Mouse (Mus musculus) thymus, adult 18-20 months (tissue): ENCODE measurements around the gene Ywhah.

ENCODE experiments used
- DNase-seq, 2 experiments: peaks; one replicate each; pipeline ENCODE4 v3.0.0; 2022; ENCODE audit warnings: mixed read lengths in 2 of 2

Ywhah gene

GRCm38 (mm10) chr5:33018561-33019425, at the start of gene Ywhah:
Ywhah (plus strand) TSS chr5:33018816.
- DNase-seq, result peak; percentile 94

GRCm38 (mm10) chr5:32976541-32976940, 42.1 kb upstream of the Ywhah start:
- no peak for DNase-seq

- DNase-seq, result no peak
Observed at GRCm38 (mm10) chr5:32977179-32977578, 41.4 kb upstream of the Ywhah start.

- no peak for DNase-seq
Observed at GRCm38 (mm10) chr5:32985379-32985778, 33.2 kb upstream of the Ywhah start.

GRCm38 (mm10) chr5:32987873-32988272, 30.7 kb upstream of the Ywhah start:
- DNase-seq, result no peak

GRCm38 (mm10) chr5:32989959-32990640, 28.5 kb upstream of the Ywhah start:
- no peak for DNase-seq

GRCm38 (mm10) chr5:32991152-32991551, 27.5 kb upstream of the Ywhah start:
- DNase-seq, result no peak

- DNase-seq, result no peak
Observed at GRCm38 (mm10) chr5:32994471-32994870, 24.1 kb upstream of the Ywhah start.

GRCm38 (mm10) chr5:32995756-32996155, 22.9 kb upstream of the Ywhah start:
- no peak for DNase-seq

GRCm38 (mm10) chr5:32996560-32996959, 22.1 kb upstream of the Ywhah start:
- DNase-seq, result no peak

GRCm38 (mm10) chr5:32997686-32998085, 20.9 kb upstream of the Ywhah start:
- no peak for DNase-seq

- DNase-seq, result no peak
Observed at GRCm38 (mm10) chr5:32998783-32999182, 19.8 kb upstream of the Ywhah start.

GRCm38 (mm10) chr5:33001111-33001510, 17.5 kb upstream of the Ywhah start:
- DNase-seq, result no peak

- no peak for DNase-seq
Observed at GRCm38 (mm10) chr5:33002781-33003180, 15.8 kb upstream of the Ywhah start.

GRCm38 (mm10) chr5:33003500-33003899, 15.1 kb upstream of the Ywhah start:
- DNase-seq, result no peak

- no peak for DNase-seq
Observed at GRCm38 (mm10) chr5:33004110-33004509, 14.5 kb upstream of the Ywhah start.

GRCm38 (mm10) chr5:33005442-33006145, 13.0 kb upstream of the Ywhah start:
- DNase-seq, result no peak

- DNase-seq, result no peak
Observed at GRCm38 (mm10) chr5:33006670-33007069, 11.9 kb upstream of the Ywhah start.

- DNase-seq, result no peak
Observed at GRCm38 (mm10) chr5:33007371-33007770, 11.2 kb upstream of the Ywhah start.

- no peak for DNase-seq
Observed at GRCm38 (mm10) chr5:33009301-33009700, 9.3 kb upstream of the Ywhah start.

GRCm38 (mm10) chr5:33009818-33010812, 8.5 kb upstream of the Ywhah start:
- no peak for DNase-seq
